Mouse (Mus musculus) CD4-positive, CD25-positive, alpha-beta regulatory T cell, adult 4 months (primary cell): ENCODE measurements around the gene Ankzf1. TPM values are rescaled to one million over a fixed set of nuclear protein-coding genes. Genes with fewer than 3 reads are reported as not detected.
A peak's percentile ranks its signal among the peaks of the same experiment; 100 is the strongest.

Source experiments
- ATAC-seq: one replicate; pipeline ENCODE4 v1.8.0; 2017
- polyA plus RNA-seq, 2 experiments: library from polyadenylated mRNA; unstranded; fragments of 100-300 nt; shearing (Covaris generic); gene quantifications; one replicate each; pipeline ENCODE4 v1.2.1; 2017

Gene Ankzf1
- polyA plus RNA-seq, 2 experiments from 2014 or later, result 24.5 to 49.2 TPM

GRCm38 (mm10) chr1:75190577-75190976 lies 1.4 kb upstream of the Ankzf1 start:
- ATAC-seq, result no peak

- no peak for ATAC-seq
Observed at GRCm38 (mm10) chr1:75191258-75191621, 711 bp upstream of the Ankzf1 start.

GRCm38 (mm10) chr1:75192452-75192851 lies 501 bp downstream of the Ankzf1 start:
- ATAC-seq, result peak; percentile 7

DNA sequence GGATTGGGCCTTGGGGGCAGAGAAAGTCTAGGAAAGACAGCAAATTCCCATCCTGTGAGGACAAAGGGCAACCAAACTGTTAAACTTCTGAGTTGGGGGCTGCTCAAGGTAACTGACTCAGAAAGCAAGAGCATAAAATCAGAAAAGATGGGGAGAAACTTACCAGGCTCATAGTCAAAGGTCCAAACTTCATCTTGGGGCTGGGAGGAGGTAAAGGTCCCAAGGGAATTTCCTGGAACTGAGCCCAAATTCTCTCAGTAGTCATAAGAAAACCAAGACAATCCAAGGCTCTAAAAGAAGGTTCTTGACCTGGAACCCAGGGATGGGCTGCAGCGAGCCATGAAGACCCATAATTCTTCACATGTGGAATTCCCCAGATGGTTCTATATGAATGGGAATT lies 9.3 kb downstream of the Ankzf1 start:
- no peak for ATAC-seq

GRCm38 (mm10) chr1:75208967-75209678 lies 17.2 kb downstream of the Ankzf1 start:
- no peak for ATAC-seq

DNA sequence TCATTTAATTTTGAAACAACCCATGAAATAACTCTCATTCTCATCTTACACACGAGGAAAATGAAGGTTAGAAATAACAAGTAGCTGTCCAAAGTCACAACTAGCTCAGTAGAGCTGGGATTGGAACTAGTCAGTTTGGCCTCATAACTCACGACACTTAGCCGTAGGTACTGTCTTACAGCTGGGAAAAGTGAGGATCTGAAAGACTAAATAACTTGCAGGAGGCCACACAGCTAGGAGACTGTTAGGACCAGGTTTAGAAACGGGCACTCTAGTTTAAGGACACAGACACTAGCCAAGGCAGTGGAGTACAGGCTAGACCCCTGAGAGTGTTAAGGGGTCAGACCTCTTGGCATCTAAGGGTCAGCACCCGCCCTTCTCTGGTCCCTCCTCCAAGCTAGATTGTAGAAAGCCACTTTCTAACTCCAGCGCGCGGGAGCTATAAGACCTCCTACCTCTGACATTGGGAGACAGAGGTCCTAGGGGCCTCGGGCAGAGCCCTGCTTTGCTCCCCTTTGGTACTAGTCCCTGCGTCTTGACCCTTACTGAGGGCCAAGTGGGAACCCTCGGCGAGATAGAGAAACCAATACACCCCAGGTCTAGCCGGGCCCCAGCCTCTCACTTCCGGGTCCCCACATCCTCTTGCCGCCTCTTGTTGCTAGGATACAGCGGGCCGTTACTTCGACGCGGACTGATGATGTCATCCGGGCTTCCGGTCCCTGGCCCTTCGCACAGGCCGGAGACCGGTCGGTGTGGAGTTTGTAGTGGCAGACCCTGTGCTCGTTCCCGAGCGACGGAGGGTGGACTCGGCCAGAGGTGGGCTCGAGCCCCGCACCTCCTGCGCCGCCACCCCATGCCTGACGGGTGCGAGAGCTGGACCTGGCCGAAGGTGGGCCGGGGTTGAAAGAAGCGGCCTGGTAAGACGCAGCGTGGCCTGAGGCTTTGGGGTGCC lies 18.5 kb downstream of the Ankzf1 start, which contains the start of the genes Glb1l and Stk16:
Gene Glb1l, minus strand, starts transcription at position 678 of the 952 bp plus-strand sequence.
Gene Stk16, plus strand, starts transcription at position 703 of the 952 bp plus-strand sequence.
- peak; percentile 93 for ATAC-seq

DNA sequence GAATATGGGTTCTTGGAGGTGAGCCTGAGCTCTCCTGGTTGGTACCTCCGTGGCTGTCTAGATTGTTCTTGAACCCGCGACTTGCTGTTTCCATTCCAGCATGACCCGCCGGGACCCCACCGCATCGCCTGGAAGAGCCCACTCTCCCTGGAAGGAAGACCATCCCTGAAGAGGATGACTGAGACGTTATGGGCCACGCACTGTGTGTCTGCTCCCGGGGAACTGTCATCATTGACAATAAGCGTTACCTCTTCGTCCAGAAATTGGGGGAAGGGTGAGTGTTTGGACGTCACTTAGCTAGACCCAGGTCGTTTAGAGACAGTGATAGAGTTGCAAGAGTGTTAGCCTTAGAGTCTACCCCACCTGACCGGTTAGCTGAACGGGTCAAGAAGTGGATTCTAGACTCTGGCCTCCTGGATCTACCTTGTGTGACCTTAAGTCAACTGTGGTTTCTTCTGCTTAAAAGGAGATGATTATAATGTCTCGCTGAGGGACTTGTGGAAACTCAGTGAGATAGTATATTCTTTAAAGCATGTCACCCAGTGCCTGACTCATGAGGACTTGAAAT lies 19.3 kb downstream of the Ankzf1 start:
- ATAC-seq, result peak; percentile 23

- no peak for ATAC-seq
Observed at GRCm38 (mm10) chr1:75212542-75212941, 20.6 kb downstream of the Ankzf1 start.

- ATAC-seq, result no peak
Observed at GRCm38 (mm10) chr1:75213096-75213495, 21.1 kb downstream of the Ankzf1 start.

- no peak for ATAC-seq
Observed at GRCm38 (mm10) chr1:75214442-75214841, 22.5 kb downstream of the Ankzf1 start.

DNA sequence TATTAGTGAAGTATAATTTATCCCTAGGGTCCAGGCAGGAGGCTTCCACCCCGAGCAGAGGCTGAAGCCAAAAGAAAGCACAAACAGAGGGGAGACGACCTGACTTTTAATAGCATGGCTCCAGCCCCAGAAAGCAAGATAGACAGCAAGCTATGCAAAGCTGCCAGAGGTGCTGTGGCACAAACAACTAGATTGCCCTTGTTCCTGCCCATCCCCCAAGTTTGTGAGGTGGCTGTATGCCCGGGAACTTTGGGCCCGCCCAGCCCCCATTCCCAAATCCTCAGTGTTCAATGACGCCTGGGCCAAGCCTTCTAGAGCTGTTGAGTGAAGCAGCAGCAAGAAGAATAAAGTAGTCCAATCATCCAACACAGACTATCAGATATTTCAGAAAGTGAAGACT lies 22.9 kb downstream of the Ankzf1 start:
- no peak for ATAC-seq

- no peak for ATAC-seq
Observed at GRCm38 (mm10) chr1:75215785-75216184, 23.8 kb downstream of the Ankzf1 start.

DNA sequence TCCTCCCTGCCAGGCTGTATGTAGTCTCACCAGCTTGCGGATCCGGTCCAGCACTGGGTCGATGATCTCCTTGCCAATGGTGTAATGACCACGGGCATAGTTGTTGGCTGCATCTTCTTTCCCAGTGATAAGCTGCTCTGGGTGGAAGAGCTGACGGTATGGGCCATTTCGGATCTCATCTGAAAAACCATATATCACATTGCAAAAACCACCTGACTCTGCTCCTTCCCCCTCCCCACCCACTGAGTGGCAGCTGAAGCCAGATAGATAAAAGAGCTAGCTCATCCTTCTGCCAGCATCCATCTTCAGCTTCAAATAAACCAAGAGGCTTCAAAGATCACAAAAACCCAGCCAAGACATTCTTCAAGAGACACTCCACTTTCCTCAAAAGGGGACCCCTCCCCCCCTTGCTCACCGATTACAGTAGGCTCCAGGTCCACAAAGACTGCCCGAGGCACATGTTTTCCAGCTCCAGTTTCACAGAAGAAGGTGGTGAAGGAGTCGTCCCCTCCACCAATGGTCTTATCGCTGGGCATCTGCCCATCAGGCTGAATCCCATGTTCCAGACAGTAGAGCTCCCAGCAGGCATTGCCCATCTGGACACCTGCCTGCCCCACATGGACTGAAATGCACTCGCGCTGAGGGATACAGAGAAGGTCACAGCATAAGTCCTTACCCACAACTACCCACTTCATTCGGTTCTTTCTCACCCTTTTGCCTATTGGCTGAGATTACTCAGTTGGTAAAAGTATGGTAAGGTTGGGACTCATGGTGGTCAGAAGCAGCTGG lies 25.0 kb downstream of the Ankzf1 start:
- ATAC-seq, result no peak

- no peak for ATAC-seq
Observed at GRCm38 (mm10) chr1:75217893-75218226, 25.9 kb downstream of the Ankzf1 start.

DNA sequence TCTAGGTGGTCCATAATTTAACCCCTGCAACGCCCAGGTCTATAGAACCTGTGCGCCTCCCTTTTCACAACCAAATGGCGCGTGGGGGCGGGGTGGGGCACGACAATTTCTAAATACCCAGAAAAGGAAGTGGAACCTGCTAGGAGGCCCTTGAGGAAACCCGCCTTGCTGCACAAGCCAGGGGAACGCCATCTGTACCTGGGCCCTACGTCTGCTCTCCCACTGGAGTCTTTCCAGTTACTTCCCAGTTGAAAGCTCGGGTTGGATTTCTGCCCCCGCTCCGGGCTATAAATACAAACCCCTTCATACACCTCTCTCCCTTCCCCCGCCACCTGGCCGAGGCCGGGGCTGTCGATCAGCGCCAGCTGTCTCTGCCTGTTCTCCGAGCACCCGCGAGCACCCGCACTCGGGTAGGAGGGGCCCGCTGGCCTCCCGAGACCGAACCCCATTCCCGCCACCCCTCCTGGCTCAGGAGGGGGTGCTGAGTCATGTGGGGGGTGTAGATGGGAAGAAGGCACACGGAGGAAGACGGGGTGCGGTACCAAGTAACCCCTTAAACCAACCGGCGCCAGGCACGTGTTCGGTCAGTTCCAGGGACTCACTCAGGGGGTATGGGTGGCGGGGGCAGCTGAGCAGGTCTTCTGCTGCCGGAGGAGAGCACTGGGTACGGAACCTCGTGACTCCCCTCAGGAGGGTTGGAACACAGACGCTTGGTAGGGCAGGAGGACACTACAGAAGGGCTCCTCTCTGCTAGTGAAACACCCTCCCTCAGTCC lies 26.5 kb downstream of the Ankzf1 start:
- peak; percentile 51 for ATAC-seq

DNA sequence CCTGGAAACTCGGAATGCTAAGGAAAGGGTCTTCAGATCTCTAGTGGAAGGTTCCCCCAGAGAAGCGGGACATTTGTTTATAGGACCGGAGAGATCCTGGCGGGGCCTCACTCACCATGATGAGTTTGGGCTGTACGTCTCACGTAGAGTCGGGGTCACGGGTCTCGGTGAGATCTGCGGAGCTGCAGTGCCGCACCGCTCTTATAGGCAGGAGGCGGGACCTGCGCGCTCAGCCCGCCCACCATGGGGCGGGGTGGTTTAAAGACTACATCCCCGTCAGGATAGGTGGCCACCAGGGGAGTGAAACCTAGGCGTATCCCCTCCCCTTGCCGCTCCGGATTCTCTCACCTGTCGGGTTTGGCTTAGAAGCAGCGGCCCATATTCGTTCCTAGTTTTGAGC lies 27.1 kb downstream of the Ankzf1 start:
- peak; percentile 91 for ATAC-seq

- no peak for ATAC-seq
Observed at GRCm38 (mm10) chr1:75219531-75219930, 27.6 kb downstream of the Ankzf1 start, which contains the start of gene Tuba4a. Tuba4a (minus strand) TSS chr1:75219865.

DNA sequence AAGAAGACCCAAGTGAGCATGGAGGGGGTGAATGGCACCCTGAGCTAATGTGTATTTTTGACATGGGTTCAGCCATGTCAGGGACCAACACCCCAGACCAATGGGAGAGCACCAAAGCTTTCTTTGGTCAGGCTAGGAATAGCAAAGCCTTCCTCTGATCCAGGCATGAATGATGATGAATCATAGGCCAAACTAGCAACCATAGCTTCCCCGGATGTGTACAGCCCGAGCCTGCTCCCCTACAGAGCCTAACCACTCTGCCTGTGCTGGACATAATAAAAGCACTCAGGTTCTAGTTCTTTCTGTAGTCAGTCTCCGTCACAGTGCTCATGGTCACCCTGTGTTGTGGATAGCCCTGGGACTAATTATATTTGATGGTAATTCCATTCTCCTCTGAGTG lies 29.6 kb downstream of the Ankzf1 start:
- ATAC-seq, result no peak

DNA sequence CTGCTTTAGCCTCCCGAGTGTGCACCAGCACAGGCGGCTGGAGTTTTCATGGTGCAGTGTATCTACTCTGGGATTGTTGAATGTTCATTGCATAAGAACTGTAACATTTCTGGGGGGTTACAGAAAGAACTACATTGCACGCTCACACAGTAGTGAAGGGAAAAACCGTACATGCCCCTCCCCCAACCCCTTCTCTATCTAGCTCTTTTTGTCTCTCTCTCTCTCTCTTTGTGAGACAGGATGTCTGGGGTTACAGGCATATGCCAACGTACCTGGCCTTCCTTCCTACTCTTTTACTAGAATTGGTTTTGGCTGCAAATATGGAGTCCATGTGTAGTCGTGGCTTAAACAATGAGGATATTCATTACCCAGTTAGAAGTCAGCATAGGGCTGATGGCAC lies 31.0 kb downstream of the Ankzf1 start:
- peak; percentile 33 for ATAC-seq

GRCm38 (mm10) chr1:75223532-75223931 lies 31.6 kb downstream of the Ankzf1 start:
- no peak for ATAC-seq

- ATAC-seq, result no peak
Observed at GRCm38 (mm10) chr1:75225473-75225872, 33.5 kb downstream of the Ankzf1 start.

DNA sequence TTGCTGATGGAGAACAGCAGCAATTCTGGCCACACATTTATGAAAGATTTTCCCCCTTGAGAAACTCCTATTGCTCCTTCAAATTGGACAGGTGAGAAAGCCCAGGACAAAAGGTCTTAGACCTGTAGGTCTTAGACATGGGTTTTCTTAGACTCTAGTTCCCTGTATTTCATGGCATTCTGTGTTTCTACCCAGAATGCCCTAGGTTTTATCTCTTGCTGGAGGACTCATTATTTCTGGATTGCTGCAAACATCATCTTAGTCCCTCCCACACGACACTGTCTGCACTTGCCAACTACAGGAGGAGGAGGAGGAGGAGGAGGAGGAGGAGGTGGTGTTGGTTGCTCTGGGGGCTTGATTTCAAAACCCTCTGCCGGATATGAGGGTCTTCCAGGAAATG lies 34.2 kb downstream of the Ankzf1 start:
- ATAC-seq, result no peak
